In genomic region chr2:163452738-163453137, GRCm38 (mm10) we compare ENCODE assay signal across 20 mouse cellular contexts. TPM values are rescaled to one million over a fixed set of nuclear protein-coding genes. Genes with fewer than 3 reads are reported as not detected.
A peak's percentile ranks its signal among the peaks of the same experiment; 100 is the strongest.
DNase-seq lines count a peak whose midpoint lies in the region; ATAC-seq and TF ChIP-seq lines count a peak whose summit lies in the region.
"Had no signal": no experiment of that assay in that cellular context is flagged by ENCODE, and none has a peak within 500 bp of the region (broad histone marks: within the 10 kb centered on the region; RNA-seq: fewer than 3 reads in every experiment).

No protein-coding gene starts in this region.

- WGBS in heart, postnatal 0 days, result 73% methylated on average over 6 of the region's 6 CpGs
- WGBS in liver, postnatal 0 days (ENCODE audit: insufficient replicate concordance), result 86% methylated on average over 6 of the region's 6 CpGs

- peak; percentile 5 for TF ChIP-seq RAD21 in CH12.LX (IDR thresholded peaks at IDR 0.05; ENCODE audit: low read depth, low read length)

- no peak for ATAC-seq in heart, postnatal 0 days (ENCODE audit: insufficient read depth, low read depth)
- no peak for ATAC-seq in liver, postnatal 0 days
- ATAC-seq: forebrain, embryonic 14.5 days had no signal

- H3K36me3 ChIP-seq in heart, postnatal 0 days (replicated peaks; ENCODE audit: control insufficient read depth, insufficient read depth, low read length), result no peaks in the 10 kb centered on the region
- no peaks in the 10 kb centered on the region for H3K36me3 ChIP-seq in liver, postnatal 0 days (replicated peaks; ENCODE audit: insufficient read depth, low read length)
- no peaks in the 10 kb centered on the region for H3K36me3 ChIP-seq in CH12.LX (replicated peaks in 1 of 2; ENCODE audit: control insufficient read depth in 1 of 2, insufficient read depth in 1 of 2, low read length in 1 of 2)
- H3K36me3 ChIP-seq: limb, embryonic 12.5 days; lung, embryonic 15.5 days had no signal

- H3K9me3 ChIP-seq in heart, postnatal 0 days (replicated peaks; ENCODE audit: control insufficient read depth, low read length), result no peaks in the 10 kb centered on the region
- H3K9me3 ChIP-seq in liver, postnatal 0 days (ENCODE audit: low read length), result no peaks in the 10 kb centered on the region
- no peaks in the 10 kb centered on the region for H3K9me3 ChIP-seq in CH12.LX (replicated peaks; ENCODE audit: low read length)
- H3K9me3 ChIP-seq: hindbrain, embryonic 12.5 days; limb, embryonic 12.5 days; lung, embryonic 15.5 days had no signal

- TF ChIP-seq CTCF in heart, postnatal 0 days (IDR thresholded peaks at IDR 0.05; ENCODE audit: low read depth), result peak; percentile 61
- TF ChIP-seq CTCF in liver, postnatal 0 days (IDR thresholded peaks at IDR 0.05; ENCODE audit: low read depth), result peak; percentile 40
- peak in 1 of 2 experiments; percentile 33; a peak in 2 of 4 replicates for TF ChIP-seq CTCF in CH12.LX (conservative IDR thresholded peaks at IDR 0.05 in 1 of 2, IDR thresholded peaks at IDR 0.05 in 1 of 2; ENCODE audit: low read depth in 2 of 2, low read length in 2 of 2)

- TF ChIP-seq EP300 in heart, postnatal 0 days (IDR thresholded peaks at IDR 0.05; ENCODE audit: low read depth), result no peak
- no peak for TF ChIP-seq EP300 in liver, postnatal 0 days (IDR thresholded peaks at IDR 0.05; ENCODE audit: low read depth)
- TF ChIP-seq EP300 in CH12.LX (IDR thresholded peaks at IDR 0.05; ENCODE audit: low read length), result no peak

- no peak for TF ChIP-seq POLR2A in CH12.LX (IDR thresholded peaks at IDR 0.05; ENCODE audit: low read depth, low read length)

- H3K27me3 ChIP-seq in heart, postnatal 0 days (ENCODE audit: control insufficient read depth, insufficient read depth, low read length), result 0 out of 2 replicates have a peak, but pooled peaks cover 4% of the 10 kb centered on the region
- H3K27me3 ChIP-seq in liver, postnatal 0 days (ENCODE audit: insufficient read depth, low read length), result no peaks in the 10 kb centered on the region
- H3K27me3 ChIP-seq in CH12.LX (replicated peaks), result peaks cover 93% of the 10 kb centered on the region
- H3K27me3 ChIP-seq: hindbrain, embryonic 12.5 days; lung, embryonic 15.5 days had no signal

- H3K4me1 ChIP-seq in heart, postnatal 0 days (ENCODE audit: control insufficient read depth, insufficient read depth), result no peaks in the 10 kb centered on the region
- H3K4me1 ChIP-seq in liver, postnatal 0 days (ENCODE audit: insufficient read depth), result no peaks in the 10 kb centered on the region
- H3K4me1 ChIP-seq in CH12.LX (ENCODE audit: control insufficient read depth in 1 of 2, insufficient read depth in 2 of 2), result no peaks in the 10 kb centered on the region
- H3K4me1 ChIP-seq: hindbrain, embryonic 12.5 days; limb, embryonic 12.5 days; lung, embryonic 15.5 days had no signal

- no peaks in the 10 kb centered on the region for H3K79me2 ChIP-seq in CH12.LX (replicated peaks; ENCODE audit: control insufficient read depth, extremely low read depth, insufficient read depth, poor library complexity, severe bottlenecking)

- H3K4me2 ChIP-seq in heart, postnatal 0 days (ENCODE audit: low read depth, low read length), result no peak overlapping the region
- H3K4me2 ChIP-seq in liver, postnatal 0 days (ENCODE audit: low read depth, low read length), result no peak overlapping the region
- no peak overlapping the region for H3K4me2 ChIP-seq in CH12.LX (ENCODE audit: insufficient read depth, low read depth, poor library complexity, severe bottlenecking)
- H3K4me2 ChIP-seq: hindbrain, embryonic 12.5 days; limb, embryonic 12.5 days; lung, embryonic 15.5 days had no signal

- H3K27ac ChIP-seq in heart, postnatal 0 days (ENCODE audit: low read depth), result no peak overlapping the region
- H3K27ac ChIP-seq in liver, postnatal 0 days (ENCODE audit: low read depth), result no peak overlapping the region
- H3K27ac ChIP-seq in CH12.LX (ENCODE audit: insufficient read depth, low read depth), result no peak overlapping the region
- H3K27ac ChIP-seq: hindbrain, embryonic 12.5 days; limb, embryonic 12.5 days; lung, embryonic 15.5 days had no signal

- no peak for DNase-seq in heart, postnatal 0 days (ENCODE audit: low spot score)
- DNase-seq in heart, postnatal 4 days, result no peak
- no peak for DNase-seq in liver, postnatal 0 days
- DNase-seq in liver (no peak), CH12.LX (ENCODE audit: extremely low read depth) (no peak), R1 (ENCODE audit: low read depth, low spot score) (peak; percentile 54)
- DNase-seq in right cerebral cortex, postnatal 4 days, result no peak
- DNase-seq: adrenal gland, adult 8-10 months; cerebellum, postnatal 10 days; gastrocnemius, postnatal 36 days; kidney, adult 18-20 months; retina, postnatal 1 day had no signal

- no peak overlapping the region for H3K9ac ChIP-seq in heart, postnatal 0 days (replicated peaks; ENCODE audit: low read depth, low read length)
- H3K9ac ChIP-seq in liver, postnatal 0 days (replicated peaks), result no peak overlapping the region
- H3K9ac ChIP-seq in CH12.LX (ENCODE audit: insufficient read depth, low read depth), result no peak overlapping the region
- H3K9ac ChIP-seq: hindbrain, embryonic 12.5 days; limb, embryonic 12.5 days; lung, embryonic 15.5 days had no signal

- dilution Hi-C loops in CH12.LX (cut with MboI; ENCODE audit: extremely low pct_ligation_motif_present, extremely low pct_unique_long_range_greater_than_20kb, low sequenced_read_pairs), result no loop called here

- in situ Hi-C loops in CH12.LX (cut with MboI; ENCODE audit: low pct_ligation_motif_present, low pct_unique_long_range_greater_than_20kb, low sequenced_read_pairs), result no loop called here

- H3K4me3 ChIP-seq in heart, postnatal 0 days (ENCODE audit: low read depth, low read length), result no peak overlapping the region
- H3K4me3 ChIP-seq in liver, postnatal 0 days (ENCODE audit: low read depth, low read length), result no peak overlapping the region
- no peak overlapping the region for H3K4me3 ChIP-seq in CH12.LX (replicated peaks in 1 of 3; ENCODE audit: low read depth in 2 of 3, low read length in 2 of 3, poor library complexity in 1 of 3)
- H3K4me3 ChIP-seq: hindbrain, embryonic 12.5 days; limb, embryonic 12.5 days; lung, embryonic 15.5 days had no signal

TF ChIP-seq in CH12.LX, 34 proteins besides CTCF, POLR2A, EP300 and RAD21 (continues in another document):
- TF ChIP-seq KAT2A (IDR thresholded peaks at IDR 0.05; ENCODE audit: insufficient replicate concordance, low read length), result no peak
- TF ChIP-seq NELFE (IDR thresholded peaks at IDR 0.05; ENCODE audit: low read depth, low read length), result no peak
- TF ChIP-seq RCOR1 (conservative IDR thresholded peaks at IDR 0.05; ENCODE audit: low read depth, low read length), result no peak
- TF ChIP-seq IRF4 (IDR thresholded peaks at IDR 0.05; ENCODE audit: low read depth, low read length), result no peak
- no peak for TF ChIP-seq MAX (IDR thresholded peaks at IDR 0.05; ENCODE audit: low read length)
- no peak for TF ChIP-seq ELF1 (IDR thresholded peaks at IDR 0.05; ENCODE audit: low read depth, low read length)
- TF ChIP-seq USF1 (IDR thresholded peaks at IDR 0.05; ENCODE audit: low read depth, low read length), result no peak
- no peak for TF ChIP-seq MAFK (IDR thresholded peaks at IDR 0.05; ENCODE audit: insufficient replicate concordance, low read length)
- TF ChIP-seq UBTF (IDR thresholded peaks at IDR 0.05; ENCODE audit: low read depth, low read length), result no peak
- TF ChIP-seq ZNF384 (IDR thresholded peaks at IDR 0.05; ENCODE audit: low read depth, low read length), result no peak
- no peak for TF ChIP-seq MEF2A (IDR thresholded peaks at IDR 0.05; ENCODE audit: borderline replicate concordance, low read depth, low read length)

RNA-seq across cellular contexts. Expression of gene Gdap1l1, which starts 14.5 kb away (rescaled TPM):
- not detected in 2 replicates for total RNA-seq in heart, postnatal 0 days (2014; rRNA removed; ENCODE audit: low replicate concordance)
- polyA plus RNA-seq in heart, postnatal 0 days (2015; fragmentation: Nextera tagmentation; extraction: Ambion mirVana), result 0.10 TPM in 1 of 2 replicates, not detected in the other
- not detected for total RNA-seq in heart, postnatal 4 days (2021)
- not detected in 2 replicates for polyA plus RNA-seq in liver, postnatal 0 days (2015; fragmentation: Nextera tagmentation; extraction: Ambion mirVana)
- total RNA-seq in CH12.LX (2012; rRNA removed), result not detected in 2 replicates
- not detected in 2 replicates for total RNA-seq in CH12.LX (2014; rRNA removed)
- not detected in 2 replicates for polyA plus RNA-seq in CH12.LX (2012; ENCODE audit: insufficient read length, low read depth)
- total RNA-seq: gastrocnemius, postnatal 36 days had no signal

RNA-seq across cellular contexts. Expression of gene Fitm2, which starts 19.7 kb away (rescaled TPM):
- 22.1 and 44.8 TPM in 2 replicates for total RNA-seq in heart, postnatal 0 days (2014; rRNA removed; ENCODE audit: low replicate concordance)
- polyA plus RNA-seq in heart, postnatal 0 days (2015; fragmentation: Nextera tagmentation; extraction: Ambion mirVana), result 23.5 and 24.5 TPM in 2 replicates
- 10 to 100 TPM; 27.8 to 28.1 TPM for total RNA-seq in heart, postnatal 4 days (2021)
- 15.1 and 16.9 TPM in 2 replicates for polyA plus RNA-seq in liver, postnatal 0 days (2015; fragmentation: Nextera tagmentation; extraction: Ambion mirVana)
- total RNA-seq in CH12.LX (2012; rRNA removed) (5.5 and 6.0 TPM in 2 replicates), CH12.LX (2014; rRNA removed) (4.9 and 5.0 TPM in 2 replicates)
- polyA plus RNA-seq in CH12.LX (2012; ENCODE audit: insufficient read length, low read depth), result 3.5 and 3.9 TPM in 2 replicates

RNA-seq across cellular contexts. Expression of gene Oser1, which starts 28.2 kb away (rescaled TPM):
- 23.8 and 28.9 TPM in 2 replicates for total RNA-seq in heart, postnatal 0 days (2014; rRNA removed; ENCODE audit: low replicate concordance)
- polyA plus RNA-seq in heart, postnatal 0 days (2015; fragmentation: Nextera tagmentation; extraction: Ambion mirVana), result 41.4 and 45.1 TPM in 2 replicates
- 10 to 100 TPM; 21.6 to 24.2 TPM for total RNA-seq in heart, postnatal 4 days (2021)
- polyA plus RNA-seq in liver, postnatal 0 days (2015; fragmentation: Nextera tagmentation; extraction: Ambion mirVana), result 42.6 and 50.4 TPM in 2 replicates
- total RNA-seq in CH12.LX (2012; rRNA removed) (29.0 and 31.3 TPM in 2 replicates), CH12.LX (2014; rRNA removed) (44.9 and 54.7 TPM in 2 replicates)
- 38.1 and 45.0 TPM in 2 replicates for polyA plus RNA-seq in CH12.LX (2012; ENCODE audit: insufficient read length, low read depth)

RNA-seq across cellular contexts. Expression of gene R3hdml, which starts 39.4 kb away (rescaled TPM):
- not detected in 2 replicates for total RNA-seq in heart, postnatal 0 days (2014; rRNA removed; ENCODE audit: low replicate concordance)
- not detected in 2 replicates for polyA plus RNA-seq in heart, postnatal 0 days (2015; fragmentation: Nextera tagmentation; extraction: Ambion mirVana)
- not detected for total RNA-seq in heart, postnatal 4 days (2021)
- not detected in 2 replicates for polyA plus RNA-seq in liver, postnatal 0 days (2015; fragmentation: Nextera tagmentation; extraction: Ambion mirVana)
- total RNA-seq in CH12.LX (2012; rRNA removed) (not detected in 2 replicates), CH12.LX (2014; rRNA removed) (not detected in 2 replicates)
- not detected in 2 replicates for polyA plus RNA-seq in CH12.LX (2012; ENCODE audit: insufficient read length, low read depth)
- total RNA-seq: adrenal gland, adult 8-10 months; gastrocnemius, postnatal 36 days; left cerebral cortex, adult 18-20 months had no signal
- polyA plus RNA-seq: forebrain, embryonic 14.5 days; heart, embryonic 14.5 days; hindbrain, embryonic 12.5 days; limb, embryonic 12.5 days; stomach, embryonic 14.5 days had no signal

RNA-seq across cellular contexts. Expression of gene Hnf4a, which starts 53.9 kb away (rescaled TPM):
- total RNA-seq in heart, postnatal 0 days (2014; rRNA removed; ENCODE audit: low replicate concordance), result not detected in 2 replicates
- not detected in 2 replicates for polyA plus RNA-seq in heart, postnatal 0 days (2015; fragmentation: Nextera tagmentation; extraction: Ambion mirVana)
- not detected for total RNA-seq in heart, postnatal 4 days (2021)
- polyA plus RNA-seq in liver, postnatal 0 days (2015; fragmentation: Nextera tagmentation; extraction: Ambion mirVana), result 25.1 and 27.5 TPM in 2 replicates
- not detected in 2 replicates for total RNA-seq in CH12.LX (2012; rRNA removed)
- not detected in 2 replicates for total RNA-seq in CH12.LX (2014; rRNA removed)
- not detected in 2 replicates for polyA plus RNA-seq in CH12.LX (2012; ENCODE audit: insufficient read length, low read depth)
- total RNA-seq: gastrocnemius, postnatal 36 days; left cerebral cortex, adult 18-20 months had no signal
- polyA plus RNA-seq: forebrain, embryonic 14.5 days; heart, embryonic 14.5 days; hindbrain, embryonic 12.5 days; limb, embryonic 12.5 days; neural tube, embryonic 14.5 days had no signal
